Mouse (Mus musculus) urinary bladder, postnatal 36 days (tissue): ENCODE measurements at regions not wholly inside any gene's neighbourhood (a gene's known extent, or its start where the extent isn't known, plus 50 kb on each side); places are given as distances from the start of the nearest gene placed in this dataset.
A peak's percentile ranks its signal among the peaks of the same experiment; 100 is the strongest.
"Not testable (repeated sequence)": the region's sequence is repeated elsewhere in the genome, so short reads cannot be mapped to it uniquely, and the experiment has no call there.

ENCODE experiments used
- DNase-seq, 2 experiments: peaks; one replicate each; pipeline ENCODE4 v3.0.0; 2022; ENCODE audit warnings: low spot score in 2 of 2, mixed read lengths in 1 of 2

DNA sequence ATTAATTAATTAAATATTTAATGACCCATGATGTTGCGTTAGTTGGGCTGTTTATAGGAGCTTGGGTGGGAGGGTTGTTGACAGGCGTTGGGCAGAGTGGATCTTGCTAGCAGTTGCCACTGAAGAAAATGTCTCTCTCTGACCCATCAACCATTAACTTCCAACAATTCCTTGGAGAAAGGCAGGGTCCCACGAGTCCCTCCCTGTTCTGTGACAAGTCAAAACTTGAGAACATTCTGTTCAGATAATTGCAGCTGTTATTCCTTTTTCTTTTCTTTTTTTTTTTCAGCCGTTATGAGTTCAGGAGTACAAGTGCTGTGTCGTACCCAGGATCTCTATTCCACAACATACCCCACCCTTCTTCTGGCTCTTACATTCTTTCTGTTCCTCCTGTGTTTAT lies 59.8 kb upstream of the Tnfrsf21 start:
- DNase-seq, result no peak

DNA sequence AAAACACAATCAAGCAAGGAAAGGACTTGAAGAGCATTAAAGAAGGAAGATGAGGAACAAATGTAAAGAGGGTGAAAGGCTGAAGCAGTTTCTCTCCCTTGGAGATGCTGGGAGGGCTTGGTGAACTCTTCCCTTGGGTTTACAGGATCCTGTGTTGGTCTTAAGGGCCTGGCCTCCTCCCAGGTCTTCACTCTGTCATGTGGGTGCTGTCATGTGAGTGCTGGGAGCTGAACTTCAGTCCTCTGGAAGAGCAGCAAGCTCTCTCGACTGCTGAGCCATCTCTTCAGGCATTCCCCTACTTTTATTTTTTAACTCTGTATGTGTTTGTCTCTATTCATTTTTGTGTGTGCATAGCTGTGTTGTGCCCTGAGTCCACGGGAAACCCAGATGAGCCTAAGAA lies 61.6 kb upstream of the Tnfrsf21 start:
- DNase-seq, result no peak

DNA sequence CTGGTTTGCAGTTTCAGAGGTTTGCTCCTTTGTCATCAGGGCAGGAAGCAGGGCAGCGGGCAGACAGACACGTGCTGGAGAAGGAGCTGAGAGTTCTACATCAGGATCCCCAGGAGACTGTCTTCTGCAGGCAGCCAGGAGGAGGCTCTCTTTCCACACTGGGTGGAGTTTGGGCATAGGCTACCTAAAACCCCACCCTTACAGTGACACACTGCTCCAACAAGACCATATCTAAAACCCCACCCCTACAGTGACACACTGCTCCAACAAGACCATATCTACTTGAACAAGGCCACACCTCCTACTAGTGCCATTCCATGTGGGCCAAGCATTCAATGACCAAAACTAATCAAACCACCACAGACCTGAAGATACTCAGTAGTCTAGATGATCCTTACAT lies 68.0 kb upstream of the Cd2ap start:
- no peak for DNase-seq

DNA sequence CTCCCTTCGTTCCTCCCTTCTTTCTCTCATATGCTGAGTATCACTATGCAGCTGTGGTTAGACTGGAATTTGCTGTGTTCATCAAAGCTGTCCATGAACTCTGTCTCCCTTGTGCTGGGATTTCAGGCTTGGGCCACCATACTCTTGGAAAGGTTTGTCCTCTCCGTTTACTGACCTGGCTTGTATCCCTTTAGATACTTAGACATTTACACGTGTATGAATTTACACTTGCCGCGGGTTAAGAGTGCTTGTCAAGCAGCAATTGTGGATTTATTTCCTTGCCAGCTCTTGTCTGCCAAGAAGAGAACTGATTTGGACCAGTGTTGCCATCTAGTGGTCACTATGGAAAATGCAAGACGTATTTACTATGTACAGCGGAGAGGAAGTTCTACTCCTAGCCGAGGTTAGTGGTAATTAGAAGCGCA lies 66.8 kb upstream of the Cd2ap start:
- DNase-seq, result peak; percentile 34 to 48

DNA sequence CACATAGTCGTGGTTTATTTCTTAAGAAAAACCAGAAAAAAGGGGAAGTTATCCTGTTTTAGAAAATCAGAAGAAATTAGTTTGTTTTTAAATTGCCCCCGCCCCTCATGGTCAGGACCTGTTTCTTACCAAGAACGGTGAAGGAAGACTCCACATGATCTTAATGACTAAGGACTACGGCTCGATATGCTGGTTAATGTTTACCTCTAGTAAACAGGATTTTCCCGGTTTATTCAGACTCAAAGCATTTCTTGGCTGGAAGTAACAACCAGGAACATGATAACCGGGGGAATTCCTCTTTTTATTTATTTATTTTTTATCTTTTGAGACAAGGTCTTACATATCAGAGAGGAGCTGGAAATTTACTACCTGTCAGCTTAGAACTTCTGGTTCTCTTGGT lies 63.0 kb upstream of the Cd2ap start:
- no peak for DNase-seq

DNA sequence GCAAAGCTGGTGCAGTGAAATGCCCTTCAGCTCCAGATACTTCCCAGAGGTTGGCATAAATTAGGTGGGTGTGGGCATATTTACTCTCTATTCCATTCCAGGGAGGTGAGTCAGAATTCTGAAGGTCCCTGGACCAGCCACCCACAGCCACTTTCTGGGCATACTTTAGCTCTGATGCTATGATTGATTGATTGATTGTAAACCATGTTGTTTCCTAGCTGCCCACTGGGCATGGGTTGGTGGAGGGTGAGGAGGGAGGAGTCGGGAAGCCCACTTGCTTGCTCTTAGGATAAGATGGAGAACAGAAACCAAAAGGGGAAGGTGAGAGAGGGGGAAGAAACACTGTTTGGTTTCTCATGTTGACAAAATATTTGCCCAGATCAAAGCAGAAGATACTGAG lies 62.1 kb upstream of the Cd2ap start:
- DNase-seq, result peak in 1 of 2 experiments; percentile 35

DNA sequence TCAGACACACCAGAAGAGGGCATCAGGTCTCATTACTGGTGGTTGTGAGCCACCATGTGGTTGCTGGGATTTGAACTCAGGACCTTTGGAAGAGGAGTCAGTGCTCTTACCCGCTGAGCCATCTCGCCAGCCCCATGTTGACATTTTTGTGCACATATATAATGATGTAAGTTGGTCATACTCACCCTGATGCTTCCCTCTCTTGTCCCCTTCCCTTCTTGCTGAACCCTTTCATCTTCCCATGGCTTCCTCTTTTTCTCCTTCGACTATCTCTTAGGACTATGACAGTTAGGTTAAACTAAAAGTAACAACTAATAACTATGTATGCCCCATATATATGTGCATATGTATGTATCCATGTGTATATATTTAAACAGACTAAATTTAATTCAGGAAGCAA lies 61.0 kb upstream of the Cd2ap start:
- not testable (repeated sequence) for DNase-seq

DNA sequence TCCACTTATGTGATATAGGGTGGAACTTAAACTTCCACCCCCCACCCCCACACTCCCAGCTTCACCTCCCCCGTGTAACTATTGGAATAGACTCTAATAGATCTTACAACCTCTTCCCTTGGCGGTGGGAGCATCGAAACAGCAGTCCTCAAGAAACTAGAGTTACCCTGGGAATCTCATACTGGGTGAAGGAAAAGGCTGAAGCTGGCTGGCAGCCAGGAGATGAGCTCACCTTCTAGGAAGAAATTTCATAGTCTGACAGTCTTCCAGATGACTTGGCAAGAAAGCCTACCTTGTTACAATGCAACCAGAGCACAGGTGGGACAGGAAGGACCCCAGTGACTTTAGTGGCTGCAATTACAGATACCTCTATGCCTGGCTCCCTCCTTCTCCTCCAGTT lies 57.6 kb upstream of the Cd2ap start:
- DNase-seq, result no peak

DNA sequence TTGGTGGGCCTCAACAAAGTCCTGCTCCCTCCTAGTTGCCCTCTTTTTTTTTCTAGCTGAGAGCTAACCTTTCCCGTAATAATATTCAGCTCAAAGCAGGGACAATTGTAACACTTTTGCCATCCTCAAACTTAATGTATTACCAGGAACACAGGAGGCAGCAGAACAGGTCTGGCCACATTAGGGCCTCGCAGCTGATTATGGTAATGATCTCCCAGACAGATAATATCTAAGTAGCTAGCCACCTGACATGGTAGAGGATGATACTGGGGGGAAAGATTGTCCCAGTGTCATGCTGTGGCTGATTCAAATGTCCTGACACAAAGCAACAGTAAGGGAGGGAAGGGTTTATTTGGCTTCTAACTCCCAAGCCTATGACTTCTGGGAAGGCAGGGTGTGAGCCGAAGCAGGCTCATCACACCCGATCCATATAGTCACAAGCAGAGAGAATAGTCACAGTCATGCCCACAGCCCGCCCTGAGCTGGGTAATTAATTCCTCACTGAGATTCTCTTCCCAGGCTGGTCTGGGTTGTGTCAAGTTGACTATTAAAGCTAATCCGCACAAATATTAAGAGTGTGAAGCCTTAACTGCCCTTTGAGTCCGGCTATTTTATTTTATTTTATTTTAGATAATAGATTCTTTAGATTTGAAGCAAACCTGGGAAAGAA lies 57.0 kb upstream of the Cd2ap start:
- peak in 1 of 2 experiments; percentile 46 for DNase-seq

DNA sequence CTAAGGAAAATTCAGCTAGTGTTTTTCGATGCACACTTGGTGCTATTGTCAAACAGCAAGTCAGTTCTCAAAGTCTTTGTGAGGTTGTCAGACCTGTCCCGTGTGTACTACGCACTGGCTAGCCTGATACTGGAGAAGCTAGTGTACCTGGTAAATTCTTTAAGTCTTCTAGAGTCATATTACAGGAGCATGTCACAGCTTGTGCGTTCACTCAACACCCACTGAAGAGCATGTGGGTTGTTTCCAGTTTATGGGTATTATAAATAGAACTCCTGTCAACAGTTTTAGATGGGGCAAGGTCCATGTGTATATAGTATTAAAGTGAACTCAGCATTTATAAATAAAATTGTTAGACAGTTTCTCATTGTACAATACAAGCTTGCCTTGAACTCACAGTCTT lies 50.9 kb upstream of the Cd2ap start:
- peak in 1 of 2 experiments; percentile 31 for DNase-seq
